Mouse (Mus musculus): ENCODE results near the gene Rcl1. TPM values are rescaled to one million over a fixed set of nuclear protein-coding genes. Genes with fewer than 3 reads are reported as not detected.

The Rcl1 gene
- polyA plus RNA-seq, 1 experiment = 53.3 TPM

DNA sequence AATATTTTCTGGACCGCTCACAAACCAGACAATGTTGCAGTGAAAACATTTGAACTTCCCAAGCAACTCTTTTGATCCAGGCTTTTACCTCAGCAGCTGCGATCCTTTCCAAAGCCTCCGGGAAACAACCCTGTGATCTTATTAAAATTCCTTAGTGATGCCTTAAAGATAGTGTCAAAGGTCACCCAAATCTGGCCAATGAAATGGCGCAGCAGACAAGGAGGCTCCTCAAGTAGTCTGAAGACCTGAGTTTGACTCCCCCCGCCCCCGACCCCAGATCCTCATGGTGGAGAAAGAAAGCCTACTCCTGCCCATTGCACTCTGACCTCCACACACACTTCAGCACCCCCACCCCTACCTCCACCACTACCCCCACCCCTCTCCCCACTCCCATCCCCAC lies 40.9 kb upstream of the Rcl1 start:
- Histone ChIP-seq H3K27ac (ENCODE audit: insufficient read depth, low read length) (no peak overlapping the region), H3K4me1 (ENCODE audit: control insufficient read depth, insufficient read depth, low read length) (no peaks in the 10 kb centered on the region), H3K9me3 (replicated peaks; ENCODE audit: control insufficient read depth, insufficient read depth, low read length, poor library complexity, severe bottlenecking) (no peaks in the 10 kb centered on the region), H3K27me3 (ENCODE audit: control insufficient read depth, insufficient read depth, low read length, poor library complexity, severe bottlenecking) (no peaks in the 10 kb centered on the region), H3K36me3 (ENCODE audit: control insufficient read depth, insufficient read depth, low read length, poor library complexity, severe bottlenecking) (no peaks in the 10 kb centered on the region), H3K4me3 (ENCODE audit: low read depth, low read length) (no peak overlapping the region), H3K9ac (ENCODE audit: low read depth, poor library complexity, severe bottlenecking) (no peak overlapping the region)
- TF ChIP-seq CTCF (IDR thresholded peaks at IDR 0.05; ENCODE audit: low read depth, low read length) (no peak), EP300 (IDR thresholded peaks at IDR 0.05; ENCODE audit: insufficient read depth, low read depth, low read length) (no peak), POLR2A (IDR thresholded peaks at IDR 0.05; ENCODE audit: insufficient read depth, low read length) (no peak)

DNA sequence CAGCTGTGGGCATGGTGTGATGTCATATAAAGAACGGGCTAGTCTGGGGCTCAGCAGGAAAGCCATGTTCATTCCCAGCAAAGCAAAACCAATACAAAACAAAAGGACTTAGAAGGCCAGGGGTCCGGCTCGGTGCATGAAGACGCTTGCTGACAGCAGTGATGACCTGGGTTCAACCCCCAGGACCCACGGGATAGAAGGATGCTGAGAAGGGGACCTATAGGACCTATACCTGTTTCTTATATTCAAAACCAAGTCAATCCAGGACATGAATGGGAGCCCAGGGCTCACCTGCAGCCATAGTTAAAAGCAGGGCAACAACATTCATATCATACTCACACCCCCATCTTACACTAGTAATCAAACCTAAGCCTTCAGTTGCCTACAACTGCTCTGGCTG lies 38.2 kb upstream of the Rcl1 start:
- Histone ChIP-seq H3K4me1 (ENCODE audit: control insufficient read depth, insufficient read depth, low read length) (no peaks in the 10 kb centered on the region), H3K27me3 (ENCODE audit: control insufficient read depth, insufficient read depth, low read length, poor library complexity, severe bottlenecking) (no peaks in the 10 kb centered on the region), H3K36me3 (ENCODE audit: control insufficient read depth, insufficient read depth, low read length, poor library complexity, severe bottlenecking) (no peaks in the 10 kb centered on the region), H3K27ac (ENCODE audit: insufficient read depth, low read length) (no peak overlapping the region), H3K9me3 (replicated peaks; ENCODE audit: control insufficient read depth, insufficient read depth, low read length, poor library complexity, severe bottlenecking) (no peaks in the 10 kb centered on the region), H3K4me3 (ENCODE audit: low read depth, low read length) (no peak overlapping the region), H3K9ac (ENCODE audit: low read depth, poor library complexity, severe bottlenecking) (no peak overlapping the region)
- no peak for TF ChIP-seq CTCF (IDR thresholded peaks at IDR 0.05; ENCODE audit: low read depth, low read length)
- no peak for TF ChIP-seq EP300 (IDR thresholded peaks at IDR 0.05; ENCODE audit: insufficient read depth, low read depth, low read length)
- no peak for TF ChIP-seq POLR2A (IDR thresholded peaks at IDR 0.05; ENCODE audit: insufficient read depth, low read length)

DNA sequence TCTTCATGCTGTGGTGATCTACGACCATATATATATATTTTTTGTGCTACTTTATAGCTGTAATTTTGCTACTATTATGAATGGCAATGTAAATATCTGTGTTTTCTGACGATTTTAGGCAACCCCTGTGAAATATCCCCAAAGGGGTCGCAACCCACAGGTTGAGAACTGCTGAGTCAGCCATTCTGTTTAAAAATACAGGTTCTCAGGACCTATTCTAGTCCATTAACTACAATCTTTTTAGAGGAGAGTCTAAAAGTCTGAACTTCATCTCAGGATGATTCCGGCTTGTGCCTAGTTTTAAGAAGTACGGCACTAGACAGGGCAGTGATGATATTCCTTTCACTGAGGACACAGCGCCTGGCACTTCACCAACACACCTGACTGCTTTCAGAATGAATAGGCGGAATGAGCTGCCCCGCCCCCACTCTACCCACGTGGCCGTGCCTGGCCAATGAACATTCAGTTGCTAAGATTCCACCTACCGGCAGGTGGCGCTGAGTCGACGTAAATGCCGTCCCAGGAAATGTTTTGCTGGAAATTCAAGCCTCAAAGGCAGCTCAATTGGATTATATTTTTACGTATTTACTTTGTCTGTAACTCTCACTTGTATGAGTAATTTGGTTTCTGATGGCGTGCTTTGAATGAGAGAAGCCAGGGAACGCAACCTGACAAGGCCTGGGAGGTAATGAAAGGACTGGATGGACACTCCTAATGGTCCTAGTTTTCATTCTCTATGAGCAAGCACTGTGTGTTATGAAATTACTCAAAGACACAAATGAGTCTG lies 37.4 kb upstream of the Rcl1 start:
- Histone ChIP-seq H3K9ac (ENCODE audit: low read depth, poor library complexity, severe bottlenecking) (no peak overlapping the region), H3K36me3 (ENCODE audit: control insufficient read depth, insufficient read depth, low read length, poor library complexity, severe bottlenecking) (no peaks in the 10 kb centered on the region), H3K27me3 (ENCODE audit: control insufficient read depth, insufficient read depth, low read length, poor library complexity, severe bottlenecking) (no peaks in the 10 kb centered on the region), H3K4me3 (ENCODE audit: low read depth, low read length) (peak overlapping the region; percentile 18; the same call in 1 of the 2 replicates), H3K9me3 (replicated peaks; ENCODE audit: control insufficient read depth, insufficient read depth, low read length, poor library complexity, severe bottlenecking) (no peaks in the 10 kb centered on the region), H3K4me1 (ENCODE audit: control insufficient read depth, insufficient read depth, low read length) (no peaks in the 10 kb centered on the region), H3K27ac (ENCODE audit: insufficient read depth, low read length) (no peak overlapping the region)
- TF ChIP-seq POLR2A (IDR thresholded peaks at IDR 0.05; ENCODE audit: insufficient read depth, low read length) = peak; percentile 36
- 0 out of 2 replicates have a peak, but pooled peaks have one; percentile 57 for TF ChIP-seq EP300 (IDR thresholded peaks at IDR 0.05; ENCODE audit: insufficient read depth, low read depth, low read length)
- TF ChIP-seq CTCF (IDR thresholded peaks at IDR 0.05; ENCODE audit: low read depth, low read length) = peak; percentile 97

DNA sequence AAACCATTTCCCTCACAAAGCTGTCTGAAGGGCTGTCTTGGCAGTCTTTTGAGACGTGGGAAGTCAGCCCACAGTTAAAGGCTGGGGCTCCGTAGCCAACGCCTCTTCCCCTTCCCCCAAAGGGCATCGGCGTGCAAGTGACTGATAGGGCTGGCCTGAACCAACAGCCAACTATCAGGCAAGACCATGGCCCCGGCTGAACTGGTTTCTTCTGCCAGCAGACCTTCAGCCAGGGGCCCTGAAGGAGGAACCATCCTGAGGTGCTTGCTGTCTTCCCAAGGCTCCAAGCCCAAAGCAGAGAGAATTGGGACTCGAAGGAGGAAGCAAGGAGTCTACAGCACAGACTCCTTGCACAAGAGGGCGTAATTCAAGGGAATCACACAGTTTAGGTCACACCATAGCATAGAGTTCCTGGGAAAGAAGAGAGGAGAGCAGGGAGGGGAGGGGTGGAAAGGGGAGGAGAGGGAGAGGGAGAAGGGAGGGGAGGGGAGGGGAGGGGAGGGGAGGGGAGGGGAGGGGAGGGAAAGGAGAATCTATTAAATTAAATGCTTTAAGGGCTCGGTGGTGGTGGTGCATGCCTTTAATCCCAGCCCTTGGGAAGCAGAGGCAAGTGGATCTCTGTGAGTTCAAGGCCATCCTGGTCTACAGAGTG lies 36.6 kb upstream of the Rcl1 start:
- no peaks in the 10 kb centered on the region for H3K27me3 ChIP-seq (ENCODE audit: control insufficient read depth, insufficient read depth, low read length, poor library complexity, severe bottlenecking)
- no peaks in the 10 kb centered on the region for H3K4me1 ChIP-seq (ENCODE audit: control insufficient read depth, insufficient read depth, low read length)
- H3K9ac ChIP-seq (ENCODE audit: low read depth, poor library complexity, severe bottlenecking) = no peak overlapping the region
- no peak overlapping the region for H3K4me3 ChIP-seq (ENCODE audit: low read depth, low read length)
- no peaks in the 10 kb centered on the region for H3K36me3 ChIP-seq (ENCODE audit: control insufficient read depth, insufficient read depth, low read length, poor library complexity, severe bottlenecking)
- no peak for TF ChIP-seq EP300 (IDR thresholded peaks at IDR 0.05; ENCODE audit: insufficient read depth, low read depth, low read length)
- TF ChIP-seq CTCF (IDR thresholded peaks at IDR 0.05; ENCODE audit: low read depth, low read length) = peak; percentile 1
- H3K27ac ChIP-seq (ENCODE audit: insufficient read depth, low read length) = peak overlapping the region; percentile 6; the same call in 1 of the 2 replicates
- H3K9me3 ChIP-seq (replicated peaks; ENCODE audit: control insufficient read depth, insufficient read depth, low read length, poor library complexity, severe bottlenecking) = no peaks in the 10 kb centered on the region

DNA sequence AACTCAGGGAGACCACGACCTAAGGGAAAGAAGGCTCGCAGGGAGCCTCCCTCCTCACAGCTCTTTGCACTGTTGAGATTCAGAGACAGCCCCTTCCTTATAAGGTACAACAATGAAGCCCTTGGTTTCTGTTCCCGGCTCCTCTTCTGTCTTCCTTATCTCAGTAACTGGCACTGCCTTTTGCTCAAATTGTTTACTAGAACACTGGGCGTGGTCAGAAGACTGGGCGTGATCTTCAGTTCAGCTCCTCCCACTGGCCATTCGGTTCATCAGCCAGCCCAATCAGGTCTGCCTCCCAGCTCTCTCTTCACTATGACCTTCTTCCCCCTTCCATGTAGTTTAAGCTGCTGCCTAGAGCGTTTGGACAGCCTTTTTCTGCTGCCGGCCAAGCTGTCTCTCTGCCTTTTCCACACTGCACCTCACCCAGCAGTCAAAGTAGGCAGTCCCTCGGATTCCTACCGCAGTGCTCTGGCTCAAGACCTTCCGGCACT lies 34.1 kb upstream of the Rcl1 start:
- Histone ChIP-seq H3K9me3 (replicated peaks; ENCODE audit: control insufficient read depth, insufficient read depth, low read length, poor library complexity, severe bottlenecking) (no peaks in the 10 kb centered on the region), H3K4me3 (ENCODE audit: low read depth, low read length) (peak overlapping the region; percentile 22), H3K4me1 (ENCODE audit: control insufficient read depth, insufficient read depth, low read length) (no peaks in the 10 kb centered on the region), H3K9ac (ENCODE audit: low read depth, poor library complexity, severe bottlenecking) (no peak overlapping the region), H3K36me3 (ENCODE audit: control insufficient read depth, insufficient read depth, low read length, poor library complexity, severe bottlenecking) (no peaks in the 10 kb centered on the region), H3K27me3 (ENCODE audit: control insufficient read depth, insufficient read depth, low read length, poor library complexity, severe bottlenecking) (no peaks in the 10 kb centered on the region), H3K27ac (ENCODE audit: insufficient read depth, low read length) (peak overlapping the region; percentile 52)
- TF ChIP-seq EP300 (IDR thresholded peaks at IDR 0.05; ENCODE audit: insufficient read depth, low read depth, low read length) (no peak), POLR2A (IDR thresholded peaks at IDR 0.05; ENCODE audit: insufficient read depth, low read length) (peak; percentile 9)

DNA sequence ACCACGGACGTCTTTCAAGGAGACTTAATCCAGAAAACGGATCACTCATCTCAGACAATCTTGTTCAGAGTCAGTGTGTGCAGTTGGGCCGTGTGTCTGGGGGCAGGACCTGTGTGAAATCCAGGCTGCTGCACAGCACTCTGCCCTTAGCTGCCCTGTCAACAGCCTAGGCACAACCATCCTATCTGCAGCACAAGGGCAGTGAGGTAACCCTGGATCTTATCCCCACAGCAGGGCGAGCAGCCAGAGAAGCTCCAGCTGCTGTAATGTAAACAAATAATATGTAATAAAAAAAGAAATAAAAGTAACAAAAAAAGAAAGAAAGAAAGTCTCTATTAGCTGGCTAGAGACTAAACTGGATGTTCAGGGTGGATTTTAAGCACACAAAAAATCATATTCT lies 32.0 kb upstream of the Rcl1 start:
- Histone ChIP-seq H3K4me3 (ENCODE audit: low read depth, low read length) (no peak overlapping the region), H3K9ac (ENCODE audit: low read depth, poor library complexity, severe bottlenecking) (no peak overlapping the region), H3K9me3 (replicated peaks; ENCODE audit: control insufficient read depth, insufficient read depth, low read length, poor library complexity, severe bottlenecking) (no peaks in the 10 kb centered on the region), H3K27me3 (ENCODE audit: control insufficient read depth, insufficient read depth, low read length, poor library complexity, severe bottlenecking) (no peaks in the 10 kb centered on the region), H3K4me1 (ENCODE audit: control insufficient read depth, insufficient read depth, low read length) (no peaks in the 10 kb centered on the region), H3K36me3 (ENCODE audit: control insufficient read depth, insufficient read depth, low read length, poor library complexity, severe bottlenecking) (no peaks in the 10 kb centered on the region), H3K27ac (ENCODE audit: insufficient read depth, low read length) (no peak overlapping the region)
- TF ChIP-seq EP300 (IDR thresholded peaks at IDR 0.05; ENCODE audit: insufficient read depth, low read depth, low read length) (no peak), POLR2A (IDR thresholded peaks at IDR 0.05; ENCODE audit: insufficient read depth, low read length) (no peak), CTCF (IDR thresholded peaks at IDR 0.05; ENCODE audit: low read depth, low read length) (no peak)

Measured in ES-Bruce4 (cell line).